Mouse (Mus musculus) small intestine, adult 2 months (tissue): ENCODE data around the gene Hoxb8. TPM values are rescaled to one million over a fixed set of nuclear protein-coding genes. Genes with fewer than 3 reads are reported as not detected.

Source experiments
- H3K27ac ChIP-seq: fragments of 200-500 bp; 2 replicates; pipeline ENCODE4 v1.5.1; 2012; ENCODE audit warnings: low read depth, low read length, control low read depth, inconsistent platforms; ENCODE audit not compliant: insufficient read depth
- H3K27me3 ChIP-seq: fragments of 200-500 bp; 2 replicates; pipeline ENCODE4 v1.6.1; 2012; ENCODE audit warnings: mild to moderate bottlenecking, moderate library complexity, low read length, inconsistent platforms; ENCODE audit not compliant: control insufficient read depth, insufficient read depth
- H3K36me3 ChIP-seq: fragments of 200-500 bp; 2 replicates; pipeline ENCODE4 v1.6.1; 2012; ENCODE audit warnings: mild to moderate bottlenecking, low read length, control low read depth, inconsistent platforms; ENCODE audit not compliant: control insufficient read depth, insufficient read depth
- H3K4me1 ChIP-seq: fragments of 200-500 bp; 2 replicates; pipeline ENCODE4 v1.6.1; 2012; ENCODE audit warnings: low read length, inconsistent platforms, mixed read lengths; ENCODE audit not compliant: control insufficient read depth, insufficient read depth, insufficient read length
- H3K4me3 ChIP-seq: fragments of 200-500 bp; 2 replicates; pipeline ENCODE4 v1.5.1; 2012; ENCODE audit warnings: low read depth, mild to moderate bottlenecking, control low read depth, inconsistent platforms, low read length, moderate library complexity
- CTCF ChIP-seq: fragments of 200-500 bp; IDR thresholded peaks from 2 replicates; pipeline ENCODE4 v1.5.1; 2012; ENCODE audit warnings: low read depth, mild to moderate bottlenecking, control low read depth, inconsistent platforms, low read length, moderate library complexity, mixed read lengths; ENCODE audit not compliant: insufficient replicate concordance, insufficient read length; ENCODE audit errors: extremely low read depth
- POLR2A ChIP-seq: fragments of 200-500 bp; IDR thresholded peaks from 2 replicates; pipeline ENCODE4 v1.6.1; 2012; ENCODE audit warnings: low read depth, mild to moderate bottlenecking, control low read depth, inconsistent platforms, low read length, moderate library complexity
- WGBS: fragments of 180-500 bp; shearing (Covaris S2); methylation state at CpG from one replicate; pipeline ENCODE4 v1.1.7; 2018; 5-methylcytosine and 5-hydroxymethylcytosine counted together
- polyA plus RNA-seq: library from polyadenylated mRNA; depleted of rRNA; stranded (reverse); fragments of >200 nt; gene quantifications from 2 replicates; pipeline ENCODE4 v1.2.3, GENCODE M21; 2012

Hoxb8 gene
- polyA plus RNA-seq, 1 experiment = 5.3 TPM

GRCm38 (mm10) chr11:96298895-96299667, 17.4 kb downstream of the Hoxb8 start:
- Histone ChIP-seq H3K4me1 (peaks cover 7% of the 10 kb centered on the region; the same call in 1 of the 2 replicates), H3K4me3 (peak overlapping the region; percentile 67), H3K36me3 (no peaks in the 10 kb centered on the region), H3K27ac (no peak overlapping the region), H3K27me3 (peaks cover 82% of the 10 kb centered on the region)
- WGBS = 2% methylated on average over 66 of the region's 66 CpGs
- TF ChIP-seq CTCF (no peak), POLR2A (no peak)

DNA sequence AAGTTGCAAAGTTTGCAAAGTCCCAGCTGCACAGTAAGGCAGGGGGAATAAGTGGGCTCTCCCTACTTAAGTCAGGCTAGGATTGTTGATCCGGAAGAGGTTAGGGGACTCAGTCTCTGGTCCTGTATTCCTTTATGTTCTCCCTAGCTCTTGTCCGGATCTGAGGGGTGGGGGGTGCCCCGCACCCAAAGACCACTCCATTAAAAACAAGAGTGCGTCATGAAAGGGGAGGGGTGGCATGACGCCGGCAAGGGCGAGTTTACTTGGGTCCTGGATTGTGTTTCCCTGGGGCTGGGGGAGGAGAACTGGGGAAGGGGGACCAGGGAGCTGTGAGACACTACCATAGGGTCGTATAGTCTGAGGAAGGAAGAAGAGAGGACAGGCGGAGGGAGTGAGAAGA, 18.1 kb downstream of the Hoxb8 start:
- Histone ChIP-seq H3K4me3 (peak overlapping the region; percentile 67), H3K27me3 (peaks cover 84% of the 10 kb centered on the region), H3K4me1 (peaks cover 7% of the 10 kb centered on the region; the same call in 1 of the 2 replicates), H3K27ac (no peak overlapping the region), H3K36me3 (no peaks in the 10 kb centered on the region)
- 15% methylated on average over 9 of the region's 9 CpGs for WGBS
- no peak for TF ChIP-seq CTCF
- TF ChIP-seq POLR2A = no peak

- 22% methylated on average over 35 of the region's 35 CpGs for WGBS
- Histone ChIP-seq H3K36me3 (no peaks in the 10 kb centered on the region), H3K27ac (no peak overlapping the region), H3K27me3 (peaks cover 81% of the 10 kb centered on the region), H3K4me1 (peaks cover 5% of the 10 kb centered on the region; the same call in 1 of the 2 replicates), H3K4me3 (peak overlapping the region; percentile 67)
- no peak for TF ChIP-seq CTCF
- no peak for TF ChIP-seq POLR2A
Measured at GRCm38 (mm10) chr11:96300354-96301063, 18.8 kb downstream of the Hoxb8 start.

GRCm38 (mm10) chr11:96301064-96301431, 19.3 kb downstream of the Hoxb8 start:
- Histone ChIP-seq H3K4me1 (peaks cover 4% of the 10 kb centered on the region; the same call in 1 of the 2 replicates), H3K4me3 (no peak overlapping the region), H3K27me3 (peaks cover 77% of the 10 kb centered on the region), H3K36me3 (no peaks in the 10 kb centered on the region), H3K27ac (no peak overlapping the region)
- WGBS = 45% methylated on average over 10 of the region's 10 CpGs
- TF ChIP-seq POLR2A (no peak), CTCF (no peak)

DNA sequence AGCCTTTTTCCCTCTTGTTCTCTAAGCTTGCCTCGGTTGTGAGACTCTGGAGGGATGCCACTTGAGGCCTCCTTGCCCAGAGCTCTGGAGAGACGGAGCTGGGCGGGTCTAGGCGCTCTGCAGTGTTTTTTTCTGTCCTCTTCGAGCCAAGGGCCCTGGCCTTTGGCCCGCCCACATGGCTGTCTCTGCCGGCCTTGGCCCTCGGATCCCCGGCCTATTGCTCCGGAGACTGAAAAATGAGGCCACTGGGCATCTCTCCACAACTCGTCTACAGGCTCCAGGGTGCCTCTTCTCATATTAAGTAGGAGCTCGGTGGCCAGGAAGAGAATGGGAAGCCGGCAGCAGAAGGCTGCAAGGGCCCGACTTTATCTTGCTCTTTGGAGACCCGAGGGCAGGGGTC, 20.1 kb downstream of the Hoxb8 start:
- WGBS = 26% methylated on average over 15 of the region's 15 CpGs
- Histone ChIP-seq H3K4me3 (no peak overlapping the region), H3K27me3 (peaks cover 73% of the 10 kb centered on the region), H3K27ac (no peak overlapping the region), H3K36me3 (no peaks in the 10 kb centered on the region), H3K4me1 (peaks cover 4% of the 10 kb centered on the region; the same call in 1 of the 2 replicates)
- TF ChIP-seq POLR2A = no peak
- TF ChIP-seq CTCF = no peak

- TF ChIP-seq CTCF (no peak), POLR2A (no peak)
- H3K27ac ChIP-seq = no peak overlapping the region
- H3K4me1 ChIP-seq = peaks cover 4% of the 10 kb centered on the region; the same call in 1 of the 2 replicates
- 45% methylated on average over 23 of the region's 23 CpGs for WGBS
- peaks cover 67% of the 10 kb centered on the region for H3K27me3 ChIP-seq
- no peak overlapping the region for H3K4me3 ChIP-seq
- no peaks in the 10 kb centered on the region for H3K36me3 ChIP-seq
Measured at GRCm38 (mm10) chr11:96302381-96303150, 20.9 kb downstream of the Hoxb8 start.
